Mouse (Mus musculus) erythroblast, embryonic 14.5 days (primary cell): Measurements from ENCODE around the gene Ncaph.
"Not testable (repeated sequence)": the region's sequence is repeated elsewhere in the genome, so short reads cannot be mapped to it uniquely, and the experiment has no call there.

Source experiments
- GATA1 ChIP-seq: IDR thresholded peaks from 2 replicates; pipeline ENCODE4 v1.6.1; 2012; ENCODE audit warnings: low read length, inconsistent platforms, mixed read lengths
- TAL1 ChIP-seq: IDR thresholded peaks from 3 replicates; pipeline ENCODE4 v1.6.1; 2012; ENCODE audit warnings: low read length, inconsistent platforms, mixed read lengths

DNA sequence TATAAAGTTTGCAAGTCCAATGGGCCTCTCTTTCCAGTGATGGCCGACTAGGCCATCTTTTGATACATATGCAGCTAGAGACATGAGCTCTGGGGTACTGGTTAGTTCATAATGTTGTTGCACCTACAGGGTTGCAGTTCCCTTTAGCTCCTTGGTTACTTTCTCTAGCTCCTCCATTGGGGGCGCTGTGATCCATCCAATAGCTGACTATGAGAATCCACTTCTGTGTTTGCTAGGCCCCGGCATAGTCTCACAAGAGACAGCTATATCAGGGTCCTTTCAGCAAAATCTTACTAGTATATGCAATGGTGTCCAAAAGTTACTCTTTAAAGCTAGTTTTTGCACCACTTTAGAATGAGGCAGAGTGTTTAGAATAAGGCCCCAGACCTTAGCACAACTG lies 1.5 kb upstream of the Ncaph start:
- not testable (repeated sequence) for TF ChIP-seq TAL1, GATA1
